Mouse (Mus musculus): ENCODE data around the gene Nek2. TPM values are rescaled to one million over a fixed set of nuclear protein-coding genes. Genes with fewer than 3 reads are reported as not detected.

Nek2 gene
- polyA plus RNA-seq, 1 experiment from 2014 or later = 45.1 TPM

- H3K36me3 ChIP-seq = no peaks in the 10 kb centered on the region
- H3K9me3 ChIP-seq (replicated peaks) = no peaks in the 10 kb centered on the region
- H3K4me2 ChIP-seq = no peak overlapping the region
- no peak for ATAC-seq (replicated peaks; ENCODE audit: low FRiP score)
- no peak overlapping the region for H3K27ac ChIP-seq
- H3K27me3 ChIP-seq = no peaks in the 10 kb centered on the region
- no peak overlapping the region for H3K9ac ChIP-seq
- H3K4me1 ChIP-seq = peaks cover 14% of the 10 kb centered on the region
- H3K4me3 ChIP-seq (replicated peaks) = no peak overlapping the region
- 79% methylated on average over 3 of the region's 3 CpGs for WGBS
Observed at GRCm38 (mm10) chr1:191816596-191816995, 4.6 kb upstream of the Nek2 start.

DNA sequence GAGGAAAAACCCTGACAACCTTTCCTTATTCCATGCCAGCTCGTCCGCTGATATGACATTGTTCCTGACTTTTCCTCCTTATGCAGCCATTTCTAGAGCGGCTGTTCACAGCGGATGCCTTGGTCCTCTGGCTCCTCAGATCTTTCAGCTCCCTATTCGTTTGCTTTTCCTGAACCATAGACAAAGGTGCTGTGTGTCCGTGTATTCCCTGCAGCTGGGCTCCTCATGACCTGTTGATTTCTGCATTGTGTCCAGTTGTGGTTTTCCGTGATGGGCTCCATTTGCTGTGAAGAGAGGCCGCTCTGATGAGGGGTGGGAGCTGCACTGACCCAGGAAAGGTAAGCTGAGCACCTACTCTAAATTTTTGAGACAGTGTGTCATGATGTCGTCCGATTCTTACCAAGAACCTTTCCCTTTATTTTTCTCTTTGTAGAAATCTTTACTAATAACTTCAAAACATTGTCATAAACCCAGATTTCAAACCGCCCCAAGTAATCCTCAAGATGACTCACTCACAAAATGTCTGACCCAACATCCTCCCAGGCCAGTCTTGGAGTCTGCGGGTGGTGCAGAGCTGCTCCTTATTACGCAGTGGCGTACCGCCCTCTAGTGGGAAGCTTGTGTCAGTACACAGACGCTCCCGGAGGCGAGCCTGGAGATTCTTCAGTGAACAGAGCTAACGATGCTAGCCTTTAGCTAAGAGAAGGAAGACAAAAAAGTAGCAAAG, 3.7 kb upstream of the Nek2 start:
- Histone ChIP-seq H3K4me2 (no peak overlapping the region), H3K27ac (0 out of 2 replicates have a peak overlapping the region, but pooled peaks have one; percentile 18), H3K36me3 (no peaks in the 10 kb centered on the region), H3K27me3 (no peaks in the 10 kb centered on the region), H3K4me1 (peaks cover 22% of the 10 kb centered on the region), H3K9ac (peak overlapping the region; percentile 7; the same call in 1 of the 2 replicates), H3K4me3 (replicated peaks) (no peak overlapping the region), H3K9me3 (replicated peaks) (no peaks in the 10 kb centered on the region)
- peak; percentile 62 for ATAC-seq (replicated peaks; ENCODE audit: low FRiP score)
- 37% methylated on average over 19 of the region's 19 CpGs for WGBS

DNA sequence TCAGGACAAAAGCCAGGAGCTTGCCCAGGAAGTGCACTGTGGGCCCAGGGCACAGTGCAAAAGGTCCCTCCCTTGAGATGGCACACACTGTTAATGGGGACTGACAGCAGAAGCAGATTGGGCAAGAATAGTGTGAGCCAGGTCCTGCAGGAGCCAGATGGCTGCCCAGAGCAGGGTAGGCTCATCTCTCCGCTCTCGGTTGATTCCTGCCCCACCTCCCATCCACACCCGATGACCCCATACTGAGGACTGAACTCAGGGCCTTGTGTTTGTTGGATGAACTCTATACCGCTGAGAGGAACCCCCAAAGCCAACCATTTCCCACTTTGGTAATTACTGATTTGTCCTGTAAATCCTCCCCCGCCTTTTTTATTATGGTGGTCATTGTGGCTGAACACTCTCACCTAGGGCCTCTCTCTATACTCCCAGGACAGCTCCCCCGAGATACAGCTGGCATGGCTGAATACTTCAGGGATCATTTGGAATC, 3.1 kb upstream of the Nek2 start:
- WGBS = 25% methylated on average over 6 of the region's 6 CpGs
- 0 out of 2 replicates have a peak, but pooled peaks have one; percentile 17 for ATAC-seq (replicated peaks; ENCODE audit: low FRiP score)
- H3K9me3 ChIP-seq (replicated peaks) = no peaks in the 10 kb centered on the region
- H3K9ac ChIP-seq = peak overlapping the region; percentile 7; the same call in 1 of the 2 replicates
- peaks cover 5% of the 10 kb centered on the region; the same call in 1 of the 2 replicates for H3K36me3 ChIP-seq
- H3K27ac ChIP-seq = 0 out of 2 replicates have a peak overlapping the region, but pooled peaks have one; percentile 18
- H3K4me1 ChIP-seq = peaks cover 23% of the 10 kb centered on the region
- H3K4me3 ChIP-seq (replicated peaks) = no peak overlapping the region
- H3K27me3 ChIP-seq = no peaks in the 10 kb centered on the region
- H3K4me2 ChIP-seq = no peak overlapping the region

DNA sequence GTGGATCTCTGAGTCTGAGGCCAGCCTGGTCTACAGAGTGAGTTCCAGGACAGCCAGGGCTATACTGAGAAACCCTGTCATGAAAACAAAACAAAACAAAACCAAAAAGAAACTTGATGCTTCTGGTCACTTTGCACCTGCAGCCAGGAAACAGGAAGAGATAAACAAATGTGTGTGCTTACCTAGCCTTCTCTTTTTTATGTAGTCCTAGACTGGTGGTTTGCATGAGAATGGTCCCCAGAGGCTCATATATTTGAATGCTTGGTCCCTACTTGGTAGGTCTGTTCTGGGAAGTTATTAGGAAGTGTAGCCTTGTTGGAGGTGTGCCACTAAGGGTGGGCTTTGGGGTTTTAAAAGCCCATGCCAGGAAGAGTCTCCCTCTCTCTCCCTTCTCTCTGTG, 2.2 kb upstream of the Nek2 start:
- ATAC-seq (replicated peaks; ENCODE audit: low FRiP score) = no peak
- Histone ChIP-seq H3K27me3 (no peaks in the 10 kb centered on the region), H3K4me1 (peaks cover 23% of the 10 kb centered on the region), H3K9me3 (replicated peaks) (no peaks in the 10 kb centered on the region), H3K4me2 (no peak overlapping the region), H3K27ac (no peak overlapping the region), H3K36me3 (peaks cover 11% of the 10 kb centered on the region), H3K4me3 (replicated peaks) (no peak overlapping the region), H3K9ac (no peak overlapping the region)

DNA sequence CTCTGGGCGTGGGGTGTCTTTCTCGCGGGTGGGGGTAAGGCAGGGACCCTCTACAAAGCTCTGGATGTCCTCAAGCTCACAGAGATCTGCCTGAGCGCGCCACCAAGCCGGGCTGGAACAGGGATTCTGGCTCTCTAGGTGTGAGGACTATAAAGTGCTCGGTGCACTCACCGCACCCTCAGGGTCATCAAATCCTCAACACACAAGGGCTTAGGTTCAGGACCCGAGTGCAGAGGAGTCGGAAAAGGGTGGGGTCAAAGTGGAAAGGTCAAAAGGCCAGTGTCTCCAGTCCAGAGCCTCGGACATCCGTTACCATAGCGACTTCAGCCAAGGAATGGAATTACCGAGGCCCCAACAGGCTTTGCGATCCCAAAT, 306 bp upstream of the Nek2 start:
- Histone ChIP-seq H3K4me3 (replicated peaks) (peak overlapping the region; percentile 95), H3K36me3 (peaks cover 29% of the 10 kb centered on the region), H3K27me3 (no peaks in the 10 kb centered on the region), H3K4me1 (peaks cover 23% of the 10 kb centered on the region), H3K9me3 (replicated peaks) (no peaks in the 10 kb centered on the region), H3K4me2 (peak overlapping the region; percentile 81), H3K9ac (peak overlapping the region; percentile 46), H3K27ac (peak overlapping the region; percentile 61; the same call in 1 of the 2 replicates)
- WGBS = 2% methylated on average over 15 of the region's 15 CpGs
- peak; percentile 34 for ATAC-seq (replicated peaks; ENCODE audit: low FRiP score)

DNA sequence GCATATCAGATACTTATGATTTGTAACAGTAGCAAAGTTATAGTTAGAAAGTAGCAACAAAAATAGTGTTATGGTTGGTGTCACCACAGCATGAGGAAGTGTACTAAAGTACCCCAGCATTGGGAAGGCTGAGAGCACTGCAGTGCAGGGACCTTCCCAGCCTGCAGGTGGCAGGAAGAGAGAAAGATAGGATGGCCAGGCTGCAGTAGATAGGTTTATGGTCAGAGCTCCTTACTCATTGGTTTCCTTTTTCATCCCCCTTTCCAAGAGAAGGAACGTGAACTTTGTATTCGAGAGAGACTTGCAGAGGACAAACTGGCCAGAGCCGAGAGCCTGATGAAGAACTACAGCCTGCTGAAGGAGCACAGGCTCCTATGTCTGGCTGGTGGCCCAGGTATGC, 7.9 kb downstream of the Nek2 start:
- ATAC-seq (replicated peaks; ENCODE audit: low FRiP score) = no peak
- Histone ChIP-seq H3K4me2 (no peak overlapping the region), H3K4me3 (replicated peaks) (no peak overlapping the region), H3K9me3 (replicated peaks) (no peaks in the 10 kb centered on the region), H3K36me3 (peaks cover 88% of the 10 kb centered on the region), H3K27ac (no peak overlapping the region), H3K4me1 (no peaks in the 10 kb centered on the region), H3K27me3 (no peaks in the 10 kb centered on the region), H3K9ac (no peak overlapping the region)
- WGBS = 83% methylated on average over 3 of the region's 3 CpGs

GRCm38 (mm10) chr1:191833396-191833795, 12.2 kb downstream of the Nek2 start:
- Histone ChIP-seq H3K4me3 (replicated peaks) (no peak overlapping the region), H3K4me1 (peaks cover 13% of the 10 kb centered on the region), H3K9me3 (replicated peaks) (no peaks in the 10 kb centered on the region), H3K27me3 (no peaks in the 10 kb centered on the region), H3K27ac (no peak overlapping the region), H3K4me2 (no peak overlapping the region), H3K9ac (no peak overlapping the region), H3K36me3 (peaks cover 47% of the 10 kb centered on the region)
- WGBS = 95% methylated on average over 6 of the region's 6 CpGs
- ATAC-seq (replicated peaks; ENCODE audit: low FRiP score) = no peak

DNA sequence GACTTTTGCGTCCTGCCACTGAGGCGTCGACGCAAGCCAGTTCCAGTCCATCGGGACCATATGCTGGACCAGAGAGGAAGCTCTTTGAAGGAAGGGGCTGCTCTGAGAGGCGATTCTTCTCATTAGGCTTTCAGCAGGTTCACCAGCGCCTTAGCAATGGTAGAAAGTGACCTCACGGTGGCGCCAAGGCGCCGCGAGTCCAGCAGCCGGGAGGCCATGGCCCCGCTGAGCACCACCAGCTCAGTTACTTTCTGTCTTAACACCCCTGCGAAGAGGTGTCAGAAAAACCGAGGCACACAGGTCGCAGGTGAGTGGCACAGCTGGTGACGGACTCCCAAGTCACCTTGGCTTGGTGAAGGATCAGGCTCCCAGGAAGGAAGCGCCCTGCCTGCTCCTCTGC, 13.6 kb downstream of the Nek2 start:
- peaks cover 34% of the 10 kb centered on the region for H3K36me3 ChIP-seq
- peaks cover 25% of the 10 kb centered on the region for H3K4me1 ChIP-seq
- ATAC-seq (replicated peaks; ENCODE audit: low FRiP score) = 0 out of 2 replicates have a peak, but pooled peaks have one; percentile 59
- no peak overlapping the region for H3K9ac ChIP-seq
- H3K4me3 ChIP-seq (replicated peaks) = no peak overlapping the region
- WGBS = 9% methylated on average over 19 of the region's 19 CpGs
- no peaks in the 10 kb centered on the region for H3K9me3 ChIP-seq (replicated peaks)
- H3K27me3 ChIP-seq = no peaks in the 10 kb centered on the region
- H3K4me2 ChIP-seq = peak overlapping the region; percentile 29; the same call in 1 of the 2 replicates
- H3K27ac ChIP-seq = no peak overlapping the region

DNA sequence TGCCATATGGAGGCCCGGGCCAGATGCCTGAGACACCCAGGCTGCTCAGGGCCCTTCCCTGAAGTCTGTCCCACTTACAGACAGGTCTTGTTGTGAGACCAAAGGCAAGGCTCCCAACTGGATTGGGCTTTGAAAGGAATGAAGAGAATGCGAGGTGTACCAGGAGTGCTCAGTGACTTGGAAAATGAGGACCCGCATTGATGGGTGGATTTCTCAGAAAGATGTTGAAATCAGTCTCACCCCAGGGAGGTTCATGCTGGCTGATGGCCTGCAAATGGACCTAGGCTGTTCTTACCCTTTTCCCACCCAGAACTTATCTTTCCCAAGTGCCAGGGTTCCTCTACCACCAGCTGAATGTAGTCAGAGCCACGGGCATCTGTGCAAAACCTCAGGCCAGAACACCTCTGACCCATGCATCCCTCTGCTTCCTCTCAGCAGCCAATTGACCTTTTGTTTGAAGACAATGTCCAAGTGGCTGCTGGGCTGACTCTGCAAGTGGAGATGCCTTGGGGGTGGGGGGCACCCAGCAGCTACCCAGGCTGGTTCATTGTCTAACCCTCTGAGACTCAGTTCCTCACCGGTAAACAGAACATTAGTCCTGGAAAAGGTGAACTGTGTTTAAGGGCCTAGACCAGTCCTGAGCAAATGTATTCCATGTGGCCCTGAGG, 15.2 kb downstream of the Nek2 start:
- H3K4me2 ChIP-seq = no peak overlapping the region
- H3K9me3 ChIP-seq (replicated peaks) = no peaks in the 10 kb centered on the region
- no peak overlapping the region for H3K27ac ChIP-seq
- no peak for ATAC-seq (replicated peaks; ENCODE audit: low FRiP score)
- H3K36me3 ChIP-seq = peaks cover 18% of the 10 kb centered on the region
- no peak overlapping the region for H3K4me3 ChIP-seq (replicated peaks)
- H3K9ac ChIP-seq = no peak overlapping the region
- 69% methylated on average over 5 of the region's 5 CpGs for WGBS
- H3K27me3 ChIP-seq = no peaks in the 10 kb centered on the region
- peaks cover 27% of the 10 kb centered on the region for H3K4me1 ChIP-seq

GRCm38 (mm10) chr1:191837691-191838090, 16.4 kb downstream of the Nek2 start:
- Histone ChIP-seq H3K9ac (no peak overlapping the region), H3K4me3 (replicated peaks) (no peak overlapping the region), H3K36me3 (peaks cover 10% of the 10 kb centered on the region; the same call in 1 of the 2 replicates), H3K9me3 (replicated peaks) (no peaks in the 10 kb centered on the region), H3K4me2 (no peak overlapping the region), H3K4me1 (peaks cover 27% of the 10 kb centered on the region), H3K27me3 (no peaks in the 10 kb centered on the region), H3K27ac (no peak overlapping the region)
- 75% methylated on average over 3 of the region's 3 CpGs for WGBS
- no peak for ATAC-seq (replicated peaks; ENCODE audit: low FRiP score)

- Histone ChIP-seq H3K4me3 (replicated peaks) (no peak overlapping the region), H3K4me1 (peaks cover 27% of the 10 kb centered on the region), H3K4me2 (0 out of 2 replicates have a peak overlapping the region, but pooled peaks have one; percentile 2), H3K9ac (no peak overlapping the region), H3K36me3 (no peaks in the 10 kb centered on the region), H3K9me3 (replicated peaks) (no peaks in the 10 kb centered on the region), H3K27me3 (no peaks in the 10 kb centered on the region), H3K27ac (peak overlapping the region; percentile 79)
- 34% methylated on average over 17 of the region's 17 CpGs for WGBS
- peak; percentile 60 for ATAC-seq (replicated peaks; ENCODE audit: low FRiP score)
Observed at GRCm38 (mm10) chr1:191838994-191839741, 17.9 kb downstream of the Nek2 start.
